Mouse (Mus musculus): Measurements from ENCODE around the gene Hist2h3b. TPM values are rescaled to one million over a fixed set of nuclear protein-coding genes. Genes with fewer than 3 reads are reported as not detected.
A peak's percentile ranks its signal among the peaks of the same experiment; 100 is the strongest.

The Hist2h3b gene
- polyA plus RNA-seq, 1 experiment from 2014 or later, result 29.5 TPM

GRCm38 (mm10) chr3:96251787-96252186 is 16.7 kb upstream of the Hist2h3b start:
- Histone ChIP-seq H3K27ac (ENCODE audit: low read depth, low read length) (no peak overlapping the region), H3K4me1 (ENCODE audit: control insufficient read depth, insufficient read depth, low read length) (0 out of 2 replicates have a peak, but pooled peaks cover 5% of the 10 kb centered on the region), H3K27me3 (ENCODE audit: control insufficient read depth, insufficient read depth, low read length) (no peaks in the 10 kb centered on the region), H3K9ac (ENCODE audit: low read depth, low read length) (no peak overlapping the region), H3K36me3 (ENCODE audit: control insufficient read depth, insufficient read depth, low read length) (no peaks in the 10 kb centered on the region), H3K4me2 (no peak overlapping the region), H3K9me3 (replicated peaks; ENCODE audit: control insufficient read depth, low read length) (no peaks in the 10 kb centered on the region), H3K4me3 (ENCODE audit: low read depth, low read length) (no peak overlapping the region)
- no peak for ATAC-seq (replicated peaks; ENCODE audit: insufficient number of reproducible peaks, low FRiP score, low TSS enrichment)
- 83% methylated on average over 3 of the region's 3 CpGs for WGBS (ENCODE audit: insufficient replicate concordance)

- Histone ChIP-seq H3K9ac (ENCODE audit: low read depth, low read length) (0 out of 2 replicates have a peak overlapping the region, but pooled peaks have one; percentile 39), H3K4me3 (ENCODE audit: low read depth, low read length) (no peak overlapping the region), H3K36me3 (ENCODE audit: control insufficient read depth, insufficient read depth, low read length) (no peaks in the 10 kb centered on the region), H3K4me1 (ENCODE audit: control insufficient read depth, insufficient read depth, low read length) (no peaks in the 10 kb centered on the region), H3K4me2 (peak overlapping the region; percentile 24; the same call in 1 of the 2 replicates), H3K9me3 (replicated peaks; ENCODE audit: control insufficient read depth, low read length) (no peaks in the 10 kb centered on the region), H3K27ac (ENCODE audit: low read depth, low read length) (no peak overlapping the region), H3K27me3 (ENCODE audit: control insufficient read depth, insufficient read depth, low read length) (no peaks in the 10 kb centered on the region)
- WGBS (ENCODE audit: insufficient replicate concordance), result 20% methylated on average over 10 of the region's 10 CpGs
- no peak for ATAC-seq (replicated peaks; ENCODE audit: insufficient number of reproducible peaks, low FRiP score, low TSS enrichment)
Measured at GRCm38 (mm10) chr3:96254683-96255355, 13.6 kb upstream of the Hist2h3b start.

GRCm38 (mm10) chr3:96255926-96256593 is 12.4 kb upstream of the Hist2h3b start:
- H3K4me2 ChIP-seq, result no peak overlapping the region; the same call in 1 of the 2 replicates
- H3K36me3 ChIP-seq (ENCODE audit: control insufficient read depth, insufficient read depth, low read length), result no peaks in the 10 kb centered on the region
- H3K27ac ChIP-seq (ENCODE audit: low read depth, low read length), result no peak overlapping the region
- ATAC-seq (replicated peaks; ENCODE audit: insufficient number of reproducible peaks, low FRiP score, low TSS enrichment), result no peak
- H3K9ac ChIP-seq (ENCODE audit: low read depth, low read length), result no peak overlapping the region
- no peaks in the 10 kb centered on the region for H3K9me3 ChIP-seq (replicated peaks; ENCODE audit: control insufficient read depth, low read length)
- 83% methylated on average over 5 of the region's 5 CpGs for WGBS (ENCODE audit: insufficient replicate concordance)
- no peaks in the 10 kb centered on the region for H3K27me3 ChIP-seq (ENCODE audit: control insufficient read depth, insufficient read depth, low read length)
- no peak overlapping the region for H3K4me3 ChIP-seq (ENCODE audit: low read depth, low read length)
- no peaks in the 10 kb centered on the region for H3K4me1 ChIP-seq (ENCODE audit: control insufficient read depth, insufficient read depth, low read length)

- no peak overlapping the region for H3K9ac ChIP-seq (ENCODE audit: low read depth, low read length)
- 74% methylated on average over 3 of the region's 3 CpGs for WGBS (ENCODE audit: insufficient replicate concordance)
Measured at GRCm38 (mm10) chr3:96257190-96257589, 11.3 kb upstream of the Hist2h3b start.

GRCm38 (mm10) chr3:96260220-96260619 is 8.2 kb upstream of the Hist2h3b start:
- ATAC-seq (replicated peaks; ENCODE audit: insufficient number of reproducible peaks, low FRiP score, low TSS enrichment), result no peak
- H3K4me2 ChIP-seq, result no peak overlapping the region
- 87% methylated on average over 5 of the region's 5 CpGs for WGBS (ENCODE audit: insufficient replicate concordance)

More at GRCm38 (mm10) chr3:96257190-96257589, 11.3 kb upstream of the Hist2h3b start:
- Histone ChIP-seq H3K4me2 (no peak overlapping the region), H3K27me3 (ENCODE audit: control insufficient read depth, insufficient read depth, low read length) (no peaks in the 10 kb centered on the region), H3K27ac (ENCODE audit: low read depth, low read length) (no peak overlapping the region), H3K36me3 (ENCODE audit: control insufficient read depth, insufficient read depth, low read length) (no peaks in the 10 kb centered on the region), H3K9me3 (replicated peaks; ENCODE audit: control insufficient read depth, low read length) (no peaks in the 10 kb centered on the region), H3K4me3 (ENCODE audit: low read depth, low read length) (no peak overlapping the region), H3K4me1 (ENCODE audit: control insufficient read depth, insufficient read depth, low read length) (peaks cover 4% of the 10 kb centered on the region)
- ATAC-seq (replicated peaks; ENCODE audit: insufficient number of reproducible peaks, low FRiP score, low TSS enrichment), result no peak

GRCm38 (mm10) chr3:96261623-96262022 is 6.8 kb upstream of the Hist2h3b start:
- H3K27me3 ChIP-seq (ENCODE audit: control insufficient read depth, insufficient read depth, low read length), result no peaks in the 10 kb centered on the region
- no peaks in the 10 kb centered on the region for H3K36me3 ChIP-seq (ENCODE audit: control insufficient read depth, insufficient read depth, low read length)
- H3K4me2 ChIP-seq, result peak overlapping the region; percentile 87
- peaks cover 5% of the 10 kb centered on the region for H3K4me1 ChIP-seq (ENCODE audit: control insufficient read depth, insufficient read depth, low read length)
- H3K4me3 ChIP-seq (ENCODE audit: low read depth, low read length), result peak overlapping the region; percentile 57; the same call in 1 of the 2 replicates
- H3K9ac ChIP-seq (ENCODE audit: low read depth, low read length), result peak overlapping the region; percentile 88; the same call in 1 of the 2 replicates
- WGBS (ENCODE audit: insufficient replicate concordance), result 64% methylated on average over 3 of the region's 3 CpGs
- no peak for ATAC-seq (replicated peaks; ENCODE audit: insufficient number of reproducible peaks, low FRiP score, low TSS enrichment)
- H3K9me3 ChIP-seq (replicated peaks; ENCODE audit: control insufficient read depth, low read length), result no peaks in the 10 kb centered on the region
- H3K27ac ChIP-seq (ENCODE audit: low read depth, low read length), result peak overlapping the region; percentile 98

More at GRCm38 (mm10) chr3:96260220-96260619, 8.2 kb upstream of the Hist2h3b start:
- Histone ChIP-seq H3K27me3 (ENCODE audit: control insufficient read depth, insufficient read depth, low read length) (no peaks in the 10 kb centered on the region), H3K27ac (ENCODE audit: low read depth, low read length) (no peak overlapping the region), H3K4me1 (ENCODE audit: control insufficient read depth, insufficient read depth, low read length) (peaks cover 5% of the 10 kb centered on the region), H3K9ac (ENCODE audit: low read depth, low read length) (no peak overlapping the region), H3K9me3 (replicated peaks; ENCODE audit: control insufficient read depth, low read length) (no peaks in the 10 kb centered on the region), H3K4me3 (ENCODE audit: low read depth, low read length) (no peak overlapping the region), H3K36me3 (ENCODE audit: control insufficient read depth, insufficient read depth, low read length) (no peaks in the 10 kb centered on the region)

- no peaks in the 10 kb centered on the region for H3K27me3 ChIP-seq (ENCODE audit: control insufficient read depth, insufficient read depth, low read length)
- peak overlapping the region; percentile 87 for H3K4me2 ChIP-seq
- H3K9me3 ChIP-seq (replicated peaks; ENCODE audit: control insufficient read depth, low read length), result no peaks in the 10 kb centered on the region
- peak overlapping the region; percentile 98 for H3K27ac ChIP-seq (ENCODE audit: low read depth, low read length)
- H3K36me3 ChIP-seq (ENCODE audit: control insufficient read depth, insufficient read depth, low read length), result no peaks in the 10 kb centered on the region
- under 1% methylated on average over 19 of the region's 19 CpGs for WGBS (ENCODE audit: insufficient replicate concordance)
- peak; percentile 80 for ATAC-seq (replicated peaks; ENCODE audit: insufficient number of reproducible peaks, low FRiP score, low TSS enrichment)
- H3K4me1 ChIP-seq (ENCODE audit: control insufficient read depth, insufficient read depth, low read length), result peaks cover 5% of the 10 kb centered on the region
- peak overlapping the region; percentile 57 for H3K4me3 ChIP-seq (ENCODE audit: low read depth, low read length)
- H3K9ac ChIP-seq (ENCODE audit: low read depth, low read length), result peak overlapping the region; percentile 88
Measured at GRCm38 (mm10) chr3:96262216-96262875, 6.1 kb upstream of the Hist2h3b start.

GRCm38 (mm10) chr3:96262979-96263550 is 5.4 kb upstream of the Hist2h3b start, which contains the start of gene Hist2h4:
Gene Hist2h4 (minus strand): TSS chr3:96263311.
- H3K4me2 ChIP-seq, result peak within 1 kb of the TSS; percentile 87
- ATAC-seq (replicated peaks; ENCODE audit: insufficient number of reproducible peaks, low FRiP score, low TSS enrichment), result peak; percentile 76
- peak within 1 kb of the TSS; percentile 88 for H3K9ac ChIP-seq (ENCODE audit: low read depth, low read length)
- H3K27me3 ChIP-seq (ENCODE audit: control insufficient read depth, insufficient read depth, low read length), result no peaks in the 10 kb centered on the region
- no peaks in the 10 kb centered on the region for H3K9me3 ChIP-seq (replicated peaks; ENCODE audit: control insufficient read depth, low read length)
- no peaks in the 10 kb centered on the region for H3K36me3 ChIP-seq (ENCODE audit: control insufficient read depth, insufficient read depth, low read length)
- peak within 1 kb of the TSS; percentile 57 for H3K4me3 ChIP-seq (ENCODE audit: low read depth, low read length)
- peaks cover 5% of the 10 kb centered on the region for H3K4me1 ChIP-seq (ENCODE audit: control insufficient read depth, insufficient read depth, low read length)
- under 1% methylated on average over 39 of the region's 40 CpGs for WGBS (ENCODE audit: insufficient replicate concordance)
- peak within 1 kb of the TSS; percentile 98 for H3K27ac ChIP-seq (ENCODE audit: low read depth, low read length)

Measured in heart, embryonic 11.5 days (tissue).